Mouse (Mus musculus): ENCODE results near the gene Rpl27a. TPM values are rescaled to one million over a fixed set of nuclear protein-coding genes. Genes with fewer than 3 reads are reported as not detected.

The Rpl27a gene
- polyA plus RNA-seq, 1 experiment from 2014 or later, result 98.4 TPM

GRCm38 (mm10) chr7:109545255-109545993 lies 26.5 kb downstream of the Rpl27a start:
- no peak overlapping the region for H3K27ac ChIP-seq
- no peak overlapping the region for H3K4me2 ChIP-seq (replicated peaks)
- peaks cover 26% of the 10 kb centered on the region for H3K36me3 ChIP-seq
- H3K9me3 ChIP-seq (replicated peaks), result no peaks in the 10 kb centered on the region
- H3K4me1 ChIP-seq, result no peaks in the 10 kb centered on the region
- H3K27me3 ChIP-seq, result no peaks in the 10 kb centered on the region
- no peak overlapping the region for H3K4me3 ChIP-seq
- 85% methylated on average over 10 of the region's 10 CpGs for WGBS
- H3K9ac ChIP-seq, result no peak overlapping the region
- ATAC-seq (ENCODE audit: low FRiP score), result no peak

GRCm38 (mm10) chr7:109546186-109546585 lies 27.2 kb downstream of the Rpl27a start:
- no peak for ATAC-seq (ENCODE audit: low FRiP score)
- 92% methylated on average over 2 of the region's 2 CpGs for WGBS

GRCm38 (mm10) chr7:109546726-109547125 lies 27.8 kb downstream of the Rpl27a start:
- 98% methylated on average over 5 of the region's 5 CpGs for WGBS
- no peak overlapping the region for H3K27ac ChIP-seq
- H3K4me2 ChIP-seq (replicated peaks), result no peak overlapping the region
- no peaks in the 10 kb centered on the region for H3K27me3 ChIP-seq
- no peak for ATAC-seq (ENCODE audit: low FRiP score)
- no peak overlapping the region for H3K9ac ChIP-seq
- H3K4me3 ChIP-seq, result no peak overlapping the region
- no peaks in the 10 kb centered on the region for H3K4me1 ChIP-seq
- peaks cover 31% of the 10 kb centered on the region for H3K36me3 ChIP-seq
- H3K9me3 ChIP-seq (replicated peaks), result no peaks in the 10 kb centered on the region

More at GRCm38 (mm10) chr7:109546186-109546585, 27.2 kb downstream of the Rpl27a start:
- no peak overlapping the region for H3K9ac ChIP-seq
- H3K36me3 ChIP-seq, result peaks cover 31% of the 10 kb centered on the region
- no peak overlapping the region for H3K4me3 ChIP-seq
- H3K4me1 ChIP-seq, result no peaks in the 10 kb centered on the region
- H3K9me3 ChIP-seq (replicated peaks), result no peaks in the 10 kb centered on the region
- no peak overlapping the region for H3K27ac ChIP-seq
- no peak overlapping the region for H3K4me2 ChIP-seq (replicated peaks)
- H3K27me3 ChIP-seq, result no peaks in the 10 kb centered on the region

- no peak overlapping the region for H3K4me2 ChIP-seq (replicated peaks)
- H3K4me3 ChIP-seq, result no peak overlapping the region
- peaks cover 11% of the 10 kb centered on the region; the same call in 1 of the 2 replicates for H3K4me1 ChIP-seq
- 47% methylated on average over 6 of the region's 6 CpGs for WGBS
- no peak overlapping the region for H3K9ac ChIP-seq
- H3K36me3 ChIP-seq, result peaks cover 9% of the 10 kb centered on the region; the same call in 1 of the 2 replicates
- no peak for ATAC-seq (ENCODE audit: low FRiP score)
- no peaks in the 10 kb centered on the region for H3K9me3 ChIP-seq (replicated peaks)
- no peaks in the 10 kb centered on the region for H3K27me3 ChIP-seq
- H3K27ac ChIP-seq, result no peak overlapping the region
Measured at GRCm38 (mm10) chr7:109559536-109559935, 40.6 kb downstream of the Rpl27a start.

- Histone ChIP-seq H3K4me1 (peaks cover 11% of the 10 kb centered on the region; the same call in 1 of the 2 replicates), H3K27me3 (no peaks in the 10 kb centered on the region), H3K36me3 (no peaks in the 10 kb centered on the region), H3K4me2 (replicated peaks) (no peak overlapping the region), H3K4me3 (no peak overlapping the region), H3K9me3 (replicated peaks) (no peaks in the 10 kb centered on the region), H3K9ac (no peak overlapping the region), H3K27ac (no peak overlapping the region)
- 61% methylated on average over 8 of the region's 8 CpGs for WGBS
- ATAC-seq (ENCODE audit: low FRiP score), result no peak
Measured at GRCm38 (mm10) chr7:109561466-109562153, 42.7 kb downstream of the Rpl27a start.

- Histone ChIP-seq H3K4me3 (no peak overlapping the region), H3K4me2 (replicated peaks) (no peak overlapping the region), H3K27ac (no peak overlapping the region), H3K27me3 (no peaks in the 10 kb centered on the region), H3K9me3 (replicated peaks) (no peaks in the 10 kb centered on the region), H3K9ac (no peak overlapping the region), H3K4me1 (peaks cover 11% of the 10 kb centered on the region; the same call in 1 of the 2 replicates), H3K36me3 (no peaks in the 10 kb centered on the region)
- ATAC-seq (ENCODE audit: low FRiP score), result no peak
- WGBS, result 57% methylated on average over 4 of the region's 4 CpGs
Measured at GRCm38 (mm10) chr7:109562154-109562599, 43.2 kb downstream of the Rpl27a start.

- WGBS, result 72% methylated on average over 5 of the region's 5 CpGs
- Histone ChIP-seq H3K27me3 (no peaks in the 10 kb centered on the region), H3K9ac (no peak overlapping the region), H3K4me3 (no peak overlapping the region), H3K4me1 (peaks cover 11% of the 10 kb centered on the region; the same call in 1 of the 2 replicates), H3K9me3 (replicated peaks) (no peaks in the 10 kb centered on the region), H3K36me3 (no peaks in the 10 kb centered on the region), H3K4me2 (replicated peaks) (no peak overlapping the region), H3K27ac (no peak overlapping the region)
- ATAC-seq (ENCODE audit: low FRiP score), result no peak
Measured at GRCm38 (mm10) chr7:109562676-109563075, 43.7 kb downstream of the Rpl27a start.

GRCm38 (mm10) chr7:109563775-109564362 lies 44.9 kb downstream of the Rpl27a start:
- Histone ChIP-seq H3K36me3 (no peaks in the 10 kb centered on the region), H3K9ac (no peak overlapping the region), H3K4me3 (no peak overlapping the region), H3K27me3 (no peaks in the 10 kb centered on the region), H3K27ac (no peak overlapping the region), H3K9me3 (replicated peaks) (no peaks in the 10 kb centered on the region), H3K4me2 (replicated peaks) (no peak overlapping the region), H3K4me1 (peaks cover 11% of the 10 kb centered on the region; the same call in 1 of the 2 replicates)
- no peak for ATAC-seq (ENCODE audit: low FRiP score)
- 74% methylated on average over 4 of the region's 4 CpGs for WGBS

GRCm38 (mm10) chr7:109566327-109566726 lies 47.4 kb downstream of the Rpl27a start:
- no peak overlapping the region for H3K4me3 ChIP-seq
- H3K27me3 ChIP-seq, result no peaks in the 10 kb centered on the region
- no peak overlapping the region for H3K9ac ChIP-seq
- no peaks in the 10 kb centered on the region for H3K9me3 ChIP-seq (replicated peaks)
- H3K4me2 ChIP-seq (replicated peaks), result no peak overlapping the region
- peaks cover 11% of the 10 kb centered on the region; the same call in 1 of the 2 replicates for H3K4me1 ChIP-seq
- H3K27ac ChIP-seq, result no peak overlapping the region
- H3K36me3 ChIP-seq, result no peaks in the 10 kb centered on the region
- no peak for ATAC-seq (ENCODE audit: low FRiP score)

- Histone ChIP-seq H3K36me3 (no peaks in the 10 kb centered on the region), H3K4me3 (no peak overlapping the region), H3K9me3 (replicated peaks) (no peaks in the 10 kb centered on the region), H3K4me2 (replicated peaks) (no peak overlapping the region), H3K27ac (no peak overlapping the region), H3K9ac (no peak overlapping the region), H3K4me1 (peaks cover 11% of the 10 kb centered on the region; the same call in 1 of the 2 replicates), H3K27me3 (no peaks in the 10 kb centered on the region)
- 84% methylated on average over 11 of the region's 11 CpGs for WGBS
- ATAC-seq (ENCODE audit: low FRiP score), result no peak
Measured at GRCm38 (mm10) chr7:109566841-109567768, 48.2 kb downstream of the Rpl27a start.

GRCm38 (mm10) chr7:109568391-109568892 lies 49.5 kb downstream of the Rpl27a start:
- H3K4me3 ChIP-seq, result no peak overlapping the region
- no peaks in the 10 kb centered on the region for H3K27me3 ChIP-seq
- no peak for ATAC-seq (ENCODE audit: low FRiP score)
- 0 out of 2 replicates have a peak, but pooled peaks cover 4% of the 10 kb centered on the region for H3K4me1 ChIP-seq
- H3K4me2 ChIP-seq (replicated peaks), result no peak overlapping the region
- H3K36me3 ChIP-seq, result no peaks in the 10 kb centered on the region
- H3K9ac ChIP-seq, result no peak overlapping the region
- H3K27ac ChIP-seq, result no peak overlapping the region
- WGBS, result 94% methylated on average over 4 of the region's 4 CpGs
- H3K9me3 ChIP-seq (replicated peaks), result no peaks in the 10 kb centered on the region
